Mouse (Mus musculus) left cerebral cortex, adult 11 months (tissue): ENCODE measurements around the gene Osbpl6.
"Not testable (repeated sequence)": the region's sequence is repeated elsewhere in the genome, so short reads cannot be mapped to it uniquely, and the experiment has no call there.

Experiments used
- DNase-seq: peaks from one replicate; pipeline ENCODE4 v3.0.0; 2022; ENCODE audit warnings: low spot score

Osbpl6 gene

GRCm38 (mm10) chr2:76571543-76571942 lies 165.2 kb downstream of the Osbpl6 start:
- no peak for DNase-seq

GRCm38 (mm10) chr2:76578911-76579310 lies 172.6 kb downstream of the Osbpl6 start:
- no peak for DNase-seq

GRCm38 (mm10) chr2:76585090-76585489 lies 178.8 kb downstream of the Osbpl6 start:
- no peak for DNase-seq

GRCm38 (mm10) chr2:76586906-76587305 lies 180.6 kb downstream of the Osbpl6 start:
- DNase-seq, result no peak

- no peak for DNase-seq
Observed at GRCm38 (mm10) chr2:76590221-76590620, 183.9 kb downstream of the Osbpl6 start.

GRCm38 (mm10) chr2:76592401-76592924 lies 186.2 kb downstream of the Osbpl6 start:
- no peak for DNase-seq

- no peak for DNase-seq
Observed at GRCm38 (mm10) chr2:76597521-76597920, 191.2 kb downstream of the Osbpl6 start.

GRCm38 (mm10) chr2:76599214-76599613 lies 192.9 kb downstream of the Osbpl6 start:
- DNase-seq, result no peak

- DNase-seq, result no peak
Observed at GRCm38 (mm10) chr2:76602256-76602655, 195.9 kb downstream of the Osbpl6 start.

GRCm38 (mm10) chr2:76606704-76607103 lies 200.4 kb downstream of the Osbpl6 start:
- DNase-seq, result no peak

GRCm38 (mm10) chr2:76610326-76611104 lies 204.2 kb downstream of the Osbpl6 start:
- no peak for DNase-seq

- no peak for DNase-seq
Observed at GRCm38 (mm10) chr2:76611996-76612395, 205.7 kb downstream of the Osbpl6 start.

GRCm38 (mm10) chr2:76618078-76618477 lies 211.8 kb downstream of the Osbpl6 start:
- no peak for DNase-seq

GRCm38 (mm10) chr2:76620188-76620587 lies 213.9 kb downstream of the Osbpl6 start:
- DNase-seq, result no peak

- no peak for DNase-seq
Observed at GRCm38 (mm10) chr2:76621724-76622123, 215.4 kb downstream of the Osbpl6 start.

- not testable (repeated sequence) for DNase-seq
Observed at GRCm38 (mm10) chr2:76622316-76622715, 216.0 kb downstream of the Osbpl6 start.

GRCm38 (mm10) chr2:76630293-76630692 lies 224.0 kb downstream of the Osbpl6 start:
- DNase-seq, result no peak

- no peak for DNase-seq
Observed at GRCm38 (mm10) chr2:76631600-76631999, 225.3 kb downstream of the Osbpl6 start.

- no peak for DNase-seq
Observed at GRCm38 (mm10) chr2:76639637-76640036, 233.3 kb downstream of the Osbpl6 start.

GRCm38 (mm10) chr2:76643801-76644200 lies 237.5 kb downstream of the Osbpl6 start:
- DNase-seq, result no peak

GRCm38 (mm10) chr2:76647441-76647869 lies 241.1 kb downstream of the Osbpl6 start:
- no peak for DNase-seq

- peak; percentile 93 for DNase-seq
Observed at GRCm38 (mm10) chr2:76647883-76648570, 241.7 kb downstream of the Osbpl6 start, which contains the start of the genes Prkra and Pjvk. Gene Prkra, minus strand, starts transcription at chr2:76648015. Gene Pjvk, plus strand, starts transcription at chr2:76648476.

GRCm38 (mm10) chr2:76648666-76649141 lies 242.4 kb downstream of the Osbpl6 start:
- no peak for DNase-seq
